Comparison of ENCODE assay signal across 9 mouse cellular contexts in genomic region chr11:108424111-108424510, GRCm38 (mm10). TPM values are rescaled to one million over a fixed set of nuclear protein-coding genes. Genes with fewer than 3 reads are reported as not detected.
DNase-seq lines count a peak whose midpoint lies in the region; ATAC-seq and TF ChIP-seq lines count a peak whose summit lies in the region.
"Had no signal": no experiment of that assay in that cellular context is flagged by ENCODE, and none has a peak within 500 bp of the region (broad histone marks: within the 10 kb centered on the region; RNA-seq: fewer than 3 reads in every experiment).

No protein-coding gene starts in this region.

- H3K27ac ChIP-seq in gastrocnemius, adult 2 months = 0 out of 2 replicates have a peak overlapping the region, but pooled peaks have one; percentile 54
- no peak overlapping the region for H3K27ac ChIP-seq in forebrain, postnatal 0 days (ENCODE audit: low read depth, low read length)
- H3K27ac ChIP-seq in liver, postnatal 0 days (ENCODE audit: low read depth) = no peak overlapping the region

- no peak for ATAC-seq in forebrain, postnatal 0 days
- ATAC-seq in liver, postnatal 0 days = no peak

- no peaks in the 10 kb centered on the region for H3K36me3 ChIP-seq in E14TG2a.4 (ENCODE audit: insufficient read depth, low read length)
- H3K36me3 ChIP-seq in forebrain, postnatal 0 days (ENCODE audit: insufficient read depth) = no peaks in the 10 kb centered on the region
- H3K36me3 ChIP-seq in liver, postnatal 0 days (replicated peaks; ENCODE audit: insufficient read depth, low read length) = no peaks in the 10 kb centered on the region

- TF ChIP-seq EP300 in liver, postnatal 0 days (IDR thresholded peaks at IDR 0.05; ENCODE audit: low read depth) = no peak

- no peak for DNase-seq in gastrocnemius, adult 2 months
- DNase-seq in gastrocnemius, postnatal 14 days = no peak
- no peak for DNase-seq in forebrain, postnatal 0 days
- DNase-seq in liver, postnatal 0 days = no peak
- DNase-seq in ovary, adult 18-20 months (ENCODE audit: low spot score) = no peak
- no peak for DNase-seq in adrenal gland, adult 8-10 months
- DNase-seq in adipocyte (ENCODE audit: low spot score) = no peak
- DNase-seq: right cerebral cortex, postnatal 4 days had no signal

- H3K9ac ChIP-seq in forebrain, postnatal 0 days = peak overlapping the region; percentile 39; the same call in 1 of the 2 replicates
- H3K9ac ChIP-seq in liver, postnatal 0 days (replicated peaks) = no peak overlapping the region

- no peak for TF ChIP-seq CTCF in gastrocnemius, adult 2 months (IDR thresholded peaks at IDR 0.05)
- TF ChIP-seq CTCF in E14TG2a.4 (conservative IDR thresholded peaks at IDR 0.05; ENCODE audit: low read length) = no peak
- TF ChIP-seq CTCF in forebrain, postnatal 0 days (IDR thresholded peaks at IDR 0.05; ENCODE audit: low read depth) = no peak
- no peak for TF ChIP-seq CTCF in liver, postnatal 0 days (IDR thresholded peaks at IDR 0.05; ENCODE audit: low read depth)

- H3K4me3 ChIP-seq in gastrocnemius, adult 2 months = peak overlapping the region; percentile 80
- H3K4me3 ChIP-seq in E14TG2a.4 (replicated peaks; ENCODE audit: low read length) = peak overlapping the region; percentile 87
- H3K4me3 ChIP-seq in forebrain, postnatal 0 days (ENCODE audit: low read depth, low read length) = peak overlapping the region; percentile 64
- H3K4me3 ChIP-seq in liver, postnatal 0 days (ENCODE audit: low read depth, low read length) = peak overlapping the region; percentile 67; the same call in 1 of the 2 replicates

- intact Hi-C loops in gastrocnemius, adult 2 months (cut with DNase I) = no loop called here
- intact Hi-C loops in gastrocnemius, postnatal 14 days (cut with DNase I; ENCODE audit: low total_unique reads) = no loop called here

- 2% methylated on average over 5 of the region's 5 CpGs for WGBS in forebrain, postnatal 0 days
- WGBS in liver, postnatal 0 days (ENCODE audit: insufficient replicate concordance) = 27% methylated on average over 5 of the region's 5 CpGs

- peaks cover 8% of the 10 kb centered on the region; the same call in 1 of the 2 replicates for H3K27me3 ChIP-seq in E14TG2a.4 (ENCODE audit: insufficient read depth, low read length)
- no peaks in the 10 kb centered on the region for H3K27me3 ChIP-seq in forebrain, postnatal 0 days (ENCODE audit: insufficient read depth, low read length)
- H3K27me3 ChIP-seq in liver, postnatal 0 days (ENCODE audit: insufficient read depth, low read length) = peaks cover 7% of the 10 kb centered on the region; the same call in 1 of the 2 replicates

- peaks cover 57% of the 10 kb centered on the region for H3K4me1 ChIP-seq in E14TG2a.4 (replicated peaks; ENCODE audit: low read depth, low read length)
- H3K4me1 ChIP-seq in forebrain, postnatal 0 days (ENCODE audit: insufficient read depth) = peaks cover 14% of the 10 kb centered on the region; the same call in 1 of the 2 replicates
- peaks cover 3% of the 10 kb centered on the region; the same call in 1 of the 2 replicates for H3K4me1 ChIP-seq in liver, postnatal 0 days (ENCODE audit: insufficient read depth)

- H3K4me2 ChIP-seq in forebrain, postnatal 0 days (ENCODE audit: low read depth) = peak overlapping the region; percentile 58
- H3K4me2 ChIP-seq in liver, postnatal 0 days (ENCODE audit: low read depth, low read length) = peak overlapping the region; percentile 87

- H3K9me3 ChIP-seq in E14TG2a.4 (ENCODE audit: low read length) = no peaks in the 10 kb centered on the region
- no peaks in the 10 kb centered on the region for H3K9me3 ChIP-seq in forebrain, postnatal 0 days (ENCODE audit: low read length)
- H3K9me3 ChIP-seq in liver, postnatal 0 days (ENCODE audit: low read length) = no peaks in the 10 kb centered on the region

RNA-seq across cellular contexts. Expression of gene Cep112, which starts 0.9 kb away (rescaled TPM):
- total RNA-seq in gastrocnemius, adult 2 months (2021) = 1 to 10 TPM; 2.5 to 3.3 TPM
- 1 to 10 TPM; 3.9 to 5.9 TPM for total RNA-seq in gastrocnemius, postnatal 14 days (2021)
- total RNA-seq in forebrain, postnatal 0 days (2014; rRNA removed) = 15.3 and 17.2 TPM in 2 replicates
- polyA plus RNA-seq in forebrain, postnatal 0 days (2015; fragmentation: Nextera tagmentation; extraction: Ambion mirVana) = 7.3 and 8.6 TPM in 2 replicates
- polyA plus RNA-seq in liver, postnatal 0 days (2015; fragmentation: Nextera tagmentation; extraction: Ambion mirVana) = 0.66 and 1.1 TPM in 2 replicates
- total RNA-seq in adrenal gland, adult 8-10 months (2022) = 10 to 100 TPM in 3 of 4 experiments, 1 to 10 TPM in 1; 5.7 to 19.4 (median 15.1) TPM
